Mouse (Mus musculus): ENCODE measurements around the gene Cep83. TPM values are rescaled to one million over a fixed set of nuclear protein-coding genes. Genes with fewer than 3 reads are reported as not detected.

Cep83 gene
- total RNA-seq, 2 experiments from 2014 or later = 20.0 to 21.7 TPM

GRCm38 (mm10) chr10:94771496-94771895 is 83.0 kb downstream of the Cep83 start:
- DNase-seq (ENCODE audit: low spot score) = no peak

GRCm38 (mm10) chr10:94777576-94777975 is 89.1 kb downstream of the Cep83 start:
- no peak for DNase-seq (ENCODE audit: low spot score)

- no peak for DNase-seq (ENCODE audit: low spot score)
Measured at GRCm38 (mm10) chr10:94779319-94779718, 90.9 kb downstream of the Cep83 start.

GRCm38 (mm10) chr10:94780618-94781262 is 92.3 kb downstream of the Cep83 start:
- DNase-seq (ENCODE audit: low spot score) = no peak

- no peak for DNase-seq (ENCODE audit: low spot score)
Measured at GRCm38 (mm10) chr10:94789205-94789604, 100.8 kb downstream of the Cep83 start.

GRCm38 (mm10) chr10:94793914-94794313 is 105.5 kb downstream of the Cep83 start:
- no peak for DNase-seq (ENCODE audit: low spot score)

GRCm38 (mm10) chr10:94794666-94795244 is 106.3 kb downstream of the Cep83 start:
- no peak for DNase-seq (ENCODE audit: low spot score)

- no peak for DNase-seq (ENCODE audit: low spot score)
Measured at GRCm38 (mm10) chr10:94798128-94798527, 109.7 kb downstream of the Cep83 start.

- no peak for DNase-seq (ENCODE audit: low spot score)
Measured at GRCm38 (mm10) chr10:94799485-94800239, 111.2 kb downstream of the Cep83 start.

- no peak for DNase-seq (ENCODE audit: low spot score)
Measured at GRCm38 (mm10) chr10:94800677-94801354, 112.4 kb downstream of the Cep83 start.

- peak; percentile 8 for DNase-seq (ENCODE audit: low spot score)
Measured at GRCm38 (mm10) chr10:94804029-94804908, 115.8 kb downstream of the Cep83 start.

GRCm38 (mm10) chr10:94804909-94805220 is 116.4 kb downstream of the Cep83 start:
- no peak for DNase-seq (ENCODE audit: low spot score)

- no peak for DNase-seq (ENCODE audit: low spot score)
Measured at GRCm38 (mm10) chr10:94807323-94807722, 118.9 kb downstream of the Cep83 start.

GRCm38 (mm10) chr10:94808275-94808674 is 119.8 kb downstream of the Cep83 start:
- no peak for DNase-seq (ENCODE audit: low spot score)

- DNase-seq (ENCODE audit: low spot score) = no peak
Measured at GRCm38 (mm10) chr10:94809946-94810472, 121.6 kb downstream of the Cep83 start.

- DNase-seq (ENCODE audit: low spot score) = no peak
Measured at GRCm38 (mm10) chr10:94811907-94812851, 123.7 kb downstream of the Cep83 start.

- DNase-seq (ENCODE audit: low spot score) = no peak
Measured at GRCm38 (mm10) chr10:94818127-94818526, 129.7 kb downstream of the Cep83 start.

- no peak for DNase-seq (ENCODE audit: low spot score)
Measured at GRCm38 (mm10) chr10:94818781-94819665, 130.6 kb downstream of the Cep83 start.

Data from gastrocnemius, adult 18-20 months (tissue).